Mouse (Mus musculus) neural tube, embryonic 15.5 days (tissue): ENCODE results near the gene Sec31a. TPM values are rescaled to one million over a fixed set of nuclear protein-coding genes. Genes with fewer than 3 reads are reported as not detected.

ENCODE experiments used
- ATAC-seq: fragments of 200-750 bp; cut with Nextera tagmentation; 2 replicates; pipeline ENCODE4 v1.8.0; 2017; ENCODE audit warnings: mild to moderate bottlenecking, moderate TSS enrichment, moderate library complexity; ENCODE audit not compliant: low FRiP score
- H3K27ac ChIP-seq: fragments of 300-500 bp; sonication (generic); replicated peaks from 2 replicates; pipeline ENCODE4 v1.5.1; 2015; ENCODE audit warnings: mild to moderate bottlenecking, inconsistent platforms
- H3K27me3 ChIP-seq: fragments of 300-500 bp; sonication (generic); replicated peaks from 2 replicates; pipeline ENCODE4 v1.6.1; 2015; ENCODE audit warnings: inconsistent platforms
- H3K36me3 ChIP-seq: fragments of 300-500 bp; sonication (generic); 2 replicates; pipeline ENCODE4 v1.6.1; 2015; ENCODE audit warnings: inconsistent platforms
- H3K4me1 ChIP-seq: fragments of 300-500 bp; sonication (generic); 2 replicates; pipeline ENCODE4 v1.6.1; 2015; ENCODE audit warnings: inconsistent platforms
- H3K4me2 ChIP-seq: fragments of 300-500 bp; sonication (generic); 2 replicates; pipeline ENCODE4 v1.6.1; 2015; ENCODE audit warnings: inconsistent platforms, mild to moderate bottlenecking, moderate library complexity
- H3K4me3 ChIP-seq: fragments of 300-500 bp; sonication (generic); replicated peaks from 2 replicates; pipeline ENCODE4 v1.5.1; 2015; ENCODE audit warnings: mild to moderate bottlenecking, inconsistent platforms
- H3K9ac ChIP-seq: fragments of 300-500 bp; sonication (generic); replicated peaks from 2 replicates; pipeline ENCODE4 v1.6.1; 2015; ENCODE audit warnings: mild to moderate bottlenecking, inconsistent platforms
- H3K9me3 ChIP-seq: fragments of 300-500 bp; sonication (generic); replicated peaks from 2 replicates; pipeline ENCODE4 v1.6.1; 2016; ENCODE audit warnings: inconsistent platforms
- WGBS: fragments of 180-500 bp; shearing (Covaris S2); methylation state at CpG from one replicate; pipeline ENCODE4 v1.1.7; 2015; ENCODE audit warnings: mixed read lengths; 5-methylcytosine and 5-hydroxymethylcytosine counted together
- polyA plus RNA-seq: library from polyadenylated mRNA; unstranded; fragments of >200 nt; fragmentation: Nextera tagmentation; extraction: Ambion mirVana; gene quantifications from 2 replicates; pipeline ENCODE4 v1.2.1, GENCODE M21; 2015

Gene Sec31a
- polyA plus RNA-seq, 1 experiment from 2014 or later, result 89.5 TPM

GRCm38 (mm10) chr5:100322081-100322480 is 94.0 kb downstream of the Sec31a start:
- Histone ChIP-seq H3K27ac (no peak overlapping the region), H3K4me2 (peak overlapping the region; percentile 38; the same call in 1 of the 2 replicates), H3K9ac (no peak overlapping the region), H3K27me3 (no peaks in the 10 kb centered on the region), H3K9me3 (no peaks in the 10 kb centered on the region), H3K4me1 (peaks cover 2% of the 10 kb centered on the region; the same call in 1 of the 2 replicates), H3K36me3 (no peaks in the 10 kb centered on the region), H3K4me3 (no peak overlapping the region)
- ATAC-seq, result peak; percentile 89
- 3% methylated on average over 11 of the region's 11 CpGs for WGBS

GRCm38 (mm10) chr5:100317842-100318241 is 98.2 kb downstream of the Sec31a start:
- H3K4me1 ChIP-seq, result peaks cover 2% of the 10 kb centered on the region; the same call in 1 of the 2 replicates
- H3K27ac ChIP-seq, result no peak overlapping the region
- H3K4me2 ChIP-seq, result no peak overlapping the region
- no peak for ATAC-seq
- no peak overlapping the region for H3K4me3 ChIP-seq
- no peaks in the 10 kb centered on the region for H3K36me3 ChIP-seq
- H3K9ac ChIP-seq, result no peak overlapping the region
- 70% methylated on average over 7 of the region's 7 CpGs for WGBS
- no peaks in the 10 kb centered on the region for H3K9me3 ChIP-seq
- H3K27me3 ChIP-seq, result no peaks in the 10 kb centered on the region

- ATAC-seq, result no peak
- Histone ChIP-seq H3K4me2 (no peak overlapping the region), H3K27me3 (no peaks in the 10 kb centered on the region), H3K27ac (no peak overlapping the region), H3K4me3 (no peak overlapping the region), H3K36me3 (no peaks in the 10 kb centered on the region), H3K4me1 (no peaks in the 10 kb centered on the region), H3K9me3 (no peaks in the 10 kb centered on the region), H3K9ac (no peak overlapping the region)
- WGBS, result 91% methylated on average over 18 of the region's 18 CpGs
Measured at GRCm38 (mm10) chr5:100317010-100317409, 99.0 kb downstream of the Sec31a start.

- Histone ChIP-seq H3K36me3 (no peaks in the 10 kb centered on the region), H3K4me3 (no peak overlapping the region), H3K9me3 (no peaks in the 10 kb centered on the region), H3K27me3 (no peaks in the 10 kb centered on the region), H3K9ac (no peak overlapping the region), H3K4me1 (no peaks in the 10 kb centered on the region), H3K27ac (no peak overlapping the region), H3K4me2 (no peak overlapping the region)
- WGBS, result 45% methylated on average over 3 of the region's 3 CpGs
- ATAC-seq, result no peak
Measured at GRCm38 (mm10) chr5:100315646-100316045, 100.4 kb downstream of the Sec31a start.

GRCm38 (mm10) chr5:100312391-100312790 is 103.6 kb downstream of the Sec31a start:
- no peaks in the 10 kb centered on the region for H3K4me1 ChIP-seq
- H3K27me3 ChIP-seq, result no peaks in the 10 kb centered on the region
- H3K36me3 ChIP-seq, result no peaks in the 10 kb centered on the region
- no peak overlapping the region for H3K4me2 ChIP-seq
- H3K27ac ChIP-seq, result no peak overlapping the region
- WGBS, result 86% methylated on average over 5 of the region's 5 CpGs
- no peak overlapping the region for H3K4me3 ChIP-seq
- ATAC-seq, result no peak
- no peaks in the 10 kb centered on the region for H3K9me3 ChIP-seq
- H3K9ac ChIP-seq, result no peak overlapping the region

Other genes with a start within 250 kb of the Sec31a start
- 6.0 and 7.5 TPM in 2 replicates for gene Lin54, start 84.4 kb upstream of the Sec31a start, polyA plus RNA-seq
- 177 and 183 TPM in 2 replicates for gene Cops4, start 102.1 kb upstream of the Sec31a start, polyA plus RNA-seq
- 0.78 and 73.0 TPM in 2 replicates for gene Plac8, start 156.0 kb upstream of the Sec31a start, polyA plus RNA-seq